Mouse (Mus musculus): ENCODE data around the gene Fos. TPM values are rescaled to one million over a fixed set of nuclear protein-coding genes. Genes with fewer than 3 reads are reported as not detected.
"Not testable (repeated sequence)": the region's sequence is repeated elsewhere in the genome, so short reads cannot be mapped to it uniquely, and the experiment has no call there.

Gene Fos
- polyA plus RNA-seq, 1 experiment from 2014 or later: 1.8 TPM

GRCm38 (mm10) chr12:85522631-85523388 lies 49.1 kb downstream of the Fos start:
- no peak overlapping the region for H3K27ac ChIP-seq (ENCODE audit: low read length)
- 80% methylated on average over 7 of the region's 7 CpGs for WGBS
- H3K4me1 ChIP-seq (ENCODE audit: control insufficient read depth, insufficient read depth, low read length): peaks cover 2% of the 10 kb centered on the region; the same call in 1 of the 2 replicates
- no peaks in the 10 kb centered on the region for H3K36me3 ChIP-seq (ENCODE audit: control insufficient read depth, insufficient read depth, low read length)
- H3K4me2 ChIP-seq (ENCODE audit: low read length): no peak overlapping the region
- no peak overlapping the region for H3K4me3 ChIP-seq (ENCODE audit: low read depth, low read length)
- no peak overlapping the region for H3K9ac ChIP-seq (ENCODE audit: low read depth, low read length)
- H3K27me3 ChIP-seq (ENCODE audit: control insufficient read depth, insufficient read depth, low read depth, low read length): no peaks in the 10 kb centered on the region
- no peak for ATAC-seq
- no peaks in the 10 kb centered on the region for H3K9me3 ChIP-seq (replicated peaks; ENCODE audit: control insufficient read depth, low read length, poor library complexity, severe bottlenecking)

DNA sequence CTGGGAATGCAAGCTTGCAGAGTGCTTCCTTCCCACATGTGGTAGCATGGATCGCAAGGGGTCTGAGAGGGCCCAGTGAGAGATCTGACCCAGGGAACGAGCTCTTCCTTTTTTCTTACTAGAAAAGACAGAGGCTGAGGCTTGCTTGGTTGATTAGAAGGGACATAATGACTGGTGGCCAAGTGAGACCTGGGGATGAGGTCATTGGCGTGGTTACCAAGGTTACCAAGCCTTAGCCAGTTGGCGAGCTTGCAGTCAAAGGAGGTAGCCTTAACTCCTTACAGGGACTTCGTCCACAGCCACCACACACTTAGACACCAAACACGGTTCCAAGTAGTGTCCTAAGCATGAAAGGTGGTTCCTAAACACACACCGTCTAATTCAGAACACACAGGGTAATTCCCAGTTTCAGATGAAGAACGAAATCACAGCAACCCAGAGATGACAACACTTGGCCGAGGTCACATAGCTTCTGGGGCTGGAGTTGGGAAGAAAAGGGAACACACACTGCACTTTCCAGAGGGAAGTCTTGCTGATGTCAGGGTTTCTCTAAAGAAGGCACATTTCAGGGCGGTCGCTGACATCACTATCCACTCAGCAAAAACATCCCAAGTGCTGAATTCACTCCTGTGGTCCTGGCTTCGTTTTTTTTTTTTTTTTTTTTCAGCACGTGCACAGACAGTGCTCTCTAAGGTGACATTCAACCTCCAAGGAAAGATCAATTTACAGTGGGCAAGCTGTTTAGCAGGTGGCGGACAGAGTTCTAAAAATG lies 49.9 kb downstream of the Fos start:
- H3K27ac ChIP-seq (ENCODE audit: low read length): peak overlapping the region; percentile 10; the same call in 1 of the 2 replicates
- ATAC-seq: no peak
- WGBS: 58% methylated on average over 14 of the region's 14 CpGs

DNA sequence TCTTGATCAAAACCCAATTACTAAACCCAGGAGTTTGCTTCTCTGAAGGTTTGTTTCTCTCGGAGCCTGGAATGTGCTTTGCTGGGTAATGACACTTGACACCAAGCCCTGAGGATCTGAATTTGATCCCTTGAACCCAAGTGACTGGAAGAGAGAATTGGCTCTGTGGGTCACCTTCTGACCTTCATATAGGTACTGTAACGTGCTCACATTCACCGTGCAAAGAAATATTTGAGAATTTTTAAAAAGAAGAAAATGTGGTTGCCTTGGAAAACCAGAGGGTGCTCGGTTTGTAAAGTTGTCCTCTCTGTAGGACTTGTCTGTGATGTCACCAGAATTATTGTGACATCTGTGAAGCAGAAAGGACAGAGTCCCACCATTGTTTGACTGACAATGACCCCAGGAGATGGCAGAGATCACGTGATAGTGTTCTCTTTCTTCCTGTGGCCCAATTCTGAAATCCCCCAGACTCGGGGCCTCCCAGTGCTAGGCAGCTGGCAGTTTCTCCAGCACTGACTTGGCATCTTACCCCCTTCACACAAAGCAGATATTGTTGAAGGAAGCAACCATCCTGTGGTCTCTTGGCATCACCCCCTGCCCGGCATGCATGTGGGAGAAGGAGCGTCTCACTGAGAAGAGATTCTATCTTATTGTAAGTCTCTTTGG lies 50.6 kb downstream of the Fos start:
- peaks cover 2% of the 10 kb centered on the region; the same call in 1 of the 2 replicates for H3K4me1 ChIP-seq (ENCODE audit: control insufficient read depth, insufficient read depth, low read length)
- H3K36me3 ChIP-seq (ENCODE audit: control insufficient read depth, insufficient read depth, low read length): no peaks in the 10 kb centered on the region
- H3K27ac ChIP-seq (ENCODE audit: low read length): peak overlapping the region; percentile 10; the same call in 1 of the 2 replicates
- no peak overlapping the region for H3K4me2 ChIP-seq (ENCODE audit: low read length)
- H3K9me3 ChIP-seq (replicated peaks; ENCODE audit: control insufficient read depth, low read length, poor library complexity, severe bottlenecking): no peaks in the 10 kb centered on the region
- 31% methylated on average over 8 of the region's 8 CpGs for WGBS
- peak; percentile 80 for ATAC-seq
- H3K4me3 ChIP-seq (ENCODE audit: low read depth, low read length): no peak overlapping the region
- H3K9ac ChIP-seq (ENCODE audit: low read depth, low read length): no peak overlapping the region
- H3K27me3 ChIP-seq (ENCODE audit: control insufficient read depth, insufficient read depth, low read depth, low read length): no peaks in the 10 kb centered on the region

More for the DNA sequence above, 49.9 kb downstream of the Fos start:
- H3K27me3 ChIP-seq (ENCODE audit: control insufficient read depth, insufficient read depth, low read depth, low read length): no peaks in the 10 kb centered on the region
- no peak overlapping the region for H3K4me3 ChIP-seq (ENCODE audit: low read depth, low read length)
- no peak overlapping the region for H3K9ac ChIP-seq (ENCODE audit: low read depth, low read length)
- H3K9me3 ChIP-seq (replicated peaks; ENCODE audit: control insufficient read depth, low read length, poor library complexity, severe bottlenecking): no peaks in the 10 kb centered on the region
- no peak overlapping the region for H3K4me2 ChIP-seq (ENCODE audit: low read length)
- H3K36me3 ChIP-seq (ENCODE audit: control insufficient read depth, insufficient read depth, low read length): no peaks in the 10 kb centered on the region
- peaks cover 2% of the 10 kb centered on the region; the same call in 1 of the 2 replicates for H3K4me1 ChIP-seq (ENCODE audit: control insufficient read depth, insufficient read depth, low read length)

GRCm38 (mm10) chr12:85524859-85525495 lies 51.3 kb downstream of the Fos start:
- not testable (repeated sequence) for H3K4me3 ChIP-seq (ENCODE audit: low read depth, low read length); H3K9me3 ChIP-seq (replicated peaks; ENCODE audit: control insufficient read depth, low read length, poor library complexity, severe bottlenecking); H3K9ac ChIP-seq (ENCODE audit: low read depth, low read length); H3K4me1 ChIP-seq (ENCODE audit: control insufficient read depth, insufficient read depth, low read length); H3K27ac ChIP-seq (ENCODE audit: low read length); H3K4me2 ChIP-seq (ENCODE audit: low read length); H3K27me3 ChIP-seq (ENCODE audit: control insufficient read depth, insufficient read depth, low read depth, low read length); H3K36me3 ChIP-seq (ENCODE audit: control insufficient read depth, insufficient read depth, low read length)
- 55% methylated on average over 11 of the region's 11 CpGs for WGBS
- ATAC-seq: peak; percentile 21; the same call in 1 of the 2 replicates

Other genes starting within 250 kb of the Fos start
- gene Mlh3, start 203.3 kb upstream of the Fos start, polyA plus RNA-seq (2015; fragmentation: Nextera tagmentation; extraction: Ambion mirVana): 9.0 and 9.1 TPM in 2 replicates
- gene Acyp1, start 185.5 kb upstream of the Fos start, polyA plus RNA-seq (2015; fragmentation: Nextera tagmentation; extraction: Ambion mirVana): 48.4 and 50.2 TPM in 2 replicates
- 2.2 and 2.4 TPM in 2 replicates for gene Zc2hc1c, start 185.3 kb upstream of the Fos start, polyA plus RNA-seq (2015; fragmentation: Nextera tagmentation; extraction: Ambion mirVana)
- 9.1 and 10.2 TPM in 2 replicates for gene Nek9, start 134.5 kb upstream of the Fos start, polyA plus RNA-seq (2015; fragmentation: Nextera tagmentation; extraction: Ambion mirVana)
- 178 and 184 TPM in 2 replicates for gene Tmed10, start 99.0 kb upstream of the Fos start, polyA plus RNA-seq (2015; fragmentation: Nextera tagmentation; extraction: Ambion mirVana)
- 0.36 and 0.57 TPM in 2 replicates for gene Jdp2, start 125.1 kb downstream of the Fos start, polyA plus RNA-seq (2015; fragmentation: Nextera tagmentation; extraction: Ambion mirVana)
- 0.59 and 1.3 TPM in 2 replicates for gene Batf, start 212.8 kb downstream of the Fos start, polyA plus RNA-seq (2015; fragmentation: Nextera tagmentation; extraction: Ambion mirVana)